Mouse (Mus musculus) liver, embryonic 14.5 days (tissue): ENCODE measurements at regions not wholly inside any gene's neighbourhood (a gene's known extent, or its start where the extent isn't known, plus 50 kb on each side); places are given as distances from the start of the nearest gene placed in this dataset.

Experiments
- ATAC-seq: fragments of 200-750 bp; cut with Nextera tagmentation; 2 replicates; pipeline ENCODE4 v1.8.0; 2017; ENCODE audit warnings: moderate number of reproducible peaks, mild to moderate bottlenecking, moderate library complexity; ENCODE audit not compliant: insufficient read depth
- DNase-seq, 3 experiments: peaks; one replicate each; pipeline ENCODE4 v3.0.0-alpha.2; 2012 to 2013; ENCODE audit warnings: low read depth in 3 of 3, low spot score in 3 of 3
- H3K27ac ChIP-seq: fragments of 300-500 bp; sonication (generic); 2 replicates; pipeline ENCODE4 v1.5.1; 2014; ENCODE audit warnings: moderate library complexity, mild to moderate bottlenecking, control low read depth, inconsistent platforms
- H3K27me3 ChIP-seq: fragments of 300-500 bp; sonication (generic); 2 replicates; pipeline ENCODE4 v1.6.1; 2014; ENCODE audit warnings: mild to moderate bottlenecking, low read length, moderate library complexity; ENCODE audit not compliant: control insufficient read depth, insufficient read depth
- H3K36me3 ChIP-seq: fragments of 300-500 bp; sonication (generic); replicated peaks from 2 replicates; pipeline ENCODE4 v1.6.1; 2014; ENCODE audit warnings: low read depth; ENCODE audit not compliant: control insufficient read depth, insufficient read depth
- H3K4me1 ChIP-seq, 2 experiments: fragments of 200-500 bp in 1 of 2; fragments of 300-500 bp in 1 of 2; sonication (generic) in 1 of 2; replicated peaks; 2 replicates each; pipeline ENCODE4 v1.6.1; 2012 to 2014; ENCODE audit warnings: antibody characterized with exemption in 1 of 2, inconsistent platforms in 1 of 2, low read length in 1 of 2; ENCODE audit not compliant: control insufficient read depth in 2 of 2, insufficient read depth in 2 of 2
- H3K4me2 ChIP-seq: fragments of 300-500 bp; sonication (generic); 2 replicates; pipeline ENCODE4 v1.6.1; 2014; ENCODE audit warnings: low read depth, mild to moderate bottlenecking, control low read depth, moderate library complexity
- H3K4me3 ChIP-seq, 2 experiments: fragments of 200-500 bp in 1 of 2; fragments of 300-500 bp in 1 of 2; sonication (generic) in 1 of 2; 2 replicates each; pipeline ENCODE4 v1.5.1; 2012 to 2014; ENCODE audit warnings: low read depth in 2 of 2, low read length in 2 of 2, mild to moderate bottlenecking in 2 of 2, control low read depth in 1 of 2, inconsistent platforms in 1 of 2, moderate library complexity in 1 of 2; ENCODE audit not compliant: insufficient read depth in 1 of 2
- H3K9ac ChIP-seq: fragments of 300-500 bp; sonication (generic); replicated peaks from 2 replicates; pipeline ENCODE4 v1.6.1; 2014; ENCODE audit warnings: mild to moderate bottlenecking, control low read depth, moderate library complexity
- H3K9me3 ChIP-seq: fragments of 300-500 bp; sonication (generic); 2 replicates; pipeline ENCODE4 v1.6.1; 2016; ENCODE audit warnings: low read length, mixed read lengths; ENCODE audit not compliant: control insufficient read depth
- CTCF ChIP-seq: IDR thresholded peaks from 2 replicates; pipeline ENCODE4 v1.5.1; 2016; ENCODE audit warnings: antibody characterized with exemption, low read depth, control low read depth
- EP300 ChIP-seq: IDR thresholded peaks from 2 replicates; pipeline ENCODE4 v1.6.1; 2016; ENCODE audit warnings: antibody characterized with exemption, low read depth
- WGBS: fragments of 180-500 bp; shearing (Covaris S2); extraction: QIAGEN DNeasy Blood & Tissue Kit; methylation state at CpG from one replicate; pipeline ENCODE4 v1.1.7; 2014; ENCODE audit not compliant: insufficient replicate concordance; 5-methylcytosine and 5-hydroxymethylcytosine counted together

- ATAC-seq (no peak), DNase-seq (no peak)
- no peak for TF ChIP-seq CTCF
- TF ChIP-seq EP300, result no peak
- Histone ChIP-seq H3K27me3 (no peaks in the 10 kb centered on the region), H3K36me3 (no peaks in the 10 kb centered on the region), H3K9me3 (no peaks in the 10 kb centered on the region), H3K4me3 (no peak overlapping the region), H3K9ac (no peak overlapping the region), H3K4me2 (no peak overlapping the region), H3K27ac (no peak overlapping the region), H3K4me1 (peaks cover 6 to 15% of the 10 kb centered on the region in 2 experiments; a peak in 3 of 4 replicates)
- 68% methylated on average over 9 of the region's 9 CpGs for WGBS
Measured at GRCm38 (mm10) chr12:79963443-79964025, 149.3 kb downstream of the Zfp36l1 start.

GRCm38 (mm10) chr12:79962649-79963236 lies 150.1 kb downstream of the Zfp36l1 start:
- DNase-seq (no peak), ATAC-seq (no peak)
- TF ChIP-seq EP300 (no peak), CTCF (no peak)
- Histone ChIP-seq H3K27me3 (no peaks in the 10 kb centered on the region), H3K4me2 (no peak overlapping the region), H3K4me3 (no peak overlapping the region), H3K9me3 (no peaks in the 10 kb centered on the region), H3K27ac (no peak overlapping the region), H3K36me3 (no peaks in the 10 kb centered on the region), H3K9ac (no peak overlapping the region), H3K4me1 (peaks cover 6 to 15% of the 10 kb centered on the region in 2 experiments; a peak in 3 of 4 replicates)
- WGBS, result 79% methylated on average over 11 of the region's 11 CpGs

- H3K4me1 ChIP-seq, result peaks cover 6 to 13% of the 10 kb centered on the region in 2 experiments; a peak in 3 of 4 replicates
- H3K9me3 ChIP-seq, result no peaks in the 10 kb centered on the region
- no peak overlapping the region for H3K27ac ChIP-seq
- no peaks in the 10 kb centered on the region for H3K36me3 ChIP-seq
- H3K4me3 ChIP-seq, result no peak overlapping the region
- DNase-seq (no peak), ATAC-seq (no peak)
- no peak overlapping the region for H3K9ac ChIP-seq
- H3K27me3 ChIP-seq, result no peaks in the 10 kb centered on the region
- H3K4me2 ChIP-seq, result no peak overlapping the region
- no peak for TF ChIP-seq EP300
- TF ChIP-seq CTCF, result no peak
- 47% methylated on average over 4 of the region's 4 CpGs for WGBS
Measured at GRCm38 (mm10) chr12:79961881-79962280, 150.9 kb downstream of the Zfp36l1 start.

- Histone ChIP-seq H3K9ac (no peak overlapping the region), H3K27me3 (no peaks in the 10 kb centered on the region), H3K36me3 (no peaks in the 10 kb centered on the region), H3K4me1 (peaks cover 3 to 7% of the 10 kb centered on the region in 2 experiments; a peak in 3 of 4 replicates), H3K27ac (no peak overlapping the region), H3K9me3 (no peaks in the 10 kb centered on the region), H3K4me2 (no peak overlapping the region), H3K4me3 (no peak overlapping the region)
- no peak for TF ChIP-seq CTCF
- no peak for TF ChIP-seq EP300
- DNase-seq (no peak), ATAC-seq (no peak)
- 68% methylated on average over 6 of the region's 6 CpGs for WGBS
Measured at GRCm38 (mm10) chr12:79961076-79961475, 151.7 kb downstream of the Zfp36l1 start.

- ATAC-seq (no peak), DNase-seq (no peak)
- H3K9me3 ChIP-seq, result no peaks in the 10 kb centered on the region
- TF ChIP-seq CTCF, result no peak
- TF ChIP-seq EP300, result no peak
- H3K27me3 ChIP-seq, result no peaks in the 10 kb centered on the region
- no peak overlapping the region for H3K9ac ChIP-seq
- no peak overlapping the region for H3K27ac ChIP-seq
- H3K4me3 ChIP-seq, result no peak overlapping the region
- H3K36me3 ChIP-seq, result no peaks in the 10 kb centered on the region
- H3K4me2 ChIP-seq, result no peak overlapping the region
- peaks cover 0 to 5% of the 10 kb centered on the region in 2 experiments; a peak in 2 of 4 replicates for H3K4me1 ChIP-seq
- WGBS, result 67% methylated on average over 4 of the region's 4 CpGs
Measured at GRCm38 (mm10) chr12:79960446-79960845, 152.4 kb downstream of the Zfp36l1 start.
